9 mouse cellular contexts compared by ENCODE assay signal in genomic region chr17:56472733-56473610, GRCm38 (mm10). TPM values are rescaled to one million over a fixed set of nuclear protein-coding genes. Genes with fewer than 3 reads are reported as not detected.
DNase-seq lines count a peak whose midpoint lies in the region; TF ChIP-seq lines count a peak whose summit lies in the region.
"Had no signal": no experiment of that assay in that cellular context is flagged by ENCODE, and none has a peak within 500 bp of the region (broad histone marks: within the 10 kb centered on the region; RNA-seq: fewer than 3 reads in every experiment).

No protein-coding gene starts in this region.

- no peak for TF ChIP-seq RAD21 in MEL (IDR thresholded peaks at IDR 0.05; ENCODE audit: low read depth, low read length)

- H3K9me3 ChIP-seq in MEL (replicated peaks; ENCODE audit: insufficient read depth, low read length) = no peaks in the 10 kb centered on the region

- WGBS in macrophage (ENCODE audit: missing documents) = 5% methylated on average over 49 of the region's 50 CpGs

- no peak; a peak in 1 of 4 replicates for TF ChIP-seq EP300 in MEL (IDR thresholded peaks at IDR 0.05; ENCODE audit: low read depth in 1 of 2, low read length in 2 of 2)

- TF ChIP-seq CTCF in MEL (IDR thresholded peaks at IDR 0.05 in 2 of 3, conservative IDR thresholded peaks at IDR 0.05 in 1 of 3; ENCODE audit: control insufficient read depth in 1 of 3, insufficient read depth in 1 of 3, low read depth in 2 of 3, low read length in 3 of 3, poor library complexity in 1 of 3, severe bottlenecking in 1 of 3) = peak in 2 of 3 experiments; percentile 28 to 33; a peak in 3 of 6 replicates
- peak; percentile 33 for TF ChIP-seq CTCF in cortical plate, adult 2 months (IDR thresholded peaks at IDR 0.05; ENCODE audit: extremely low read depth, insufficient read depth, low read length)

- peak overlapping the region; percentile 88 for H3K9ac ChIP-seq in MEL (ENCODE audit: control insufficient read depth, low read depth, low read length, poor library complexity, severe bottlenecking)

- H3K79me2 ChIP-seq in MEL (ENCODE audit: control insufficient read depth, insufficient read depth, low read length, poor library complexity) (peaks cover 55% of the 10 kb centered on the region), macrophage (ENCODE audit: inconsistent target) (no peaks in the 10 kb centered on the region)

- DNase-seq in CD4-positive, CD25-positive, alpha-beta regulatory T cell, adult 2 months (ENCODE audit: low read depth, low spot score) = peak; percentile 89
- DNase-seq in MEL (ENCODE audit: low read depth, low spot score) (peak; percentile 93), MN1 (ENCODE audit: low spot score) (no peak)
- DNase-seq in heart, postnatal 10 days = peak; percentile 63 to 78
- peak; percentile 59 to 61 for DNase-seq in left cerebral cortex, adult 8-10 months (ENCODE audit: low spot score in 2 of 2)
- DNase-seq in right cerebral cortex, adult 2 months (ENCODE audit: low spot score in 2 of 2) = peak; percentile 63 to 70

- peaks cover 5 to 26% of the 10 kb centered on the region in 2 experiments for H3K4me1 ChIP-seq in MEL (ENCODE audit: control insufficient read depth in 1 of 2, insufficient read depth in 2 of 2, low read length in 2 of 2)
- H3K4me1 ChIP-seq in cortical plate, adult 2 months (ENCODE audit: control insufficient read depth, insufficient read depth, low read length) = peaks cover 10% of the 10 kb centered on the region

- intact Hi-C loops in heart, postnatal 10 days (cut with DNase I) = no loop called here

- no peak; a peak in 1 of 4 replicates for TF ChIP-seq POLR2A in MEL (IDR thresholded peaks at IDR 0.05; ENCODE audit: control insufficient read depth in 1 of 2, insufficient read depth in 1 of 2, low read depth in 1 of 2, low read length in 2 of 2, poor library complexity in 1 of 2)
- no peak for TF ChIP-seq POLR2A in cortical plate, adult 2 months (IDR thresholded peaks at IDR 0.05; ENCODE audit: extremely low read depth, insufficient read depth, low read length)

- no peaks in the 10 kb centered on the region for H3K27me3 ChIP-seq in MEL (ENCODE audit: control insufficient read depth in 1 of 2, insufficient read depth in 2 of 2, low read length in 2 of 2)

- peaks cover 2 to 4% of the 10 kb centered on the region in 2 experiments; a peak in 1 of 4 replicates for H3K36me3 ChIP-seq in MEL (ENCODE audit: control insufficient read depth in 1 of 2, insufficient read depth in 2 of 2, low read length in 2 of 2)
- no peaks in the 10 kb centered on the region for H3K36me3 ChIP-seq in macrophage (ENCODE audit: inconsistent target)

- H3K27ac ChIP-seq in MEL (ENCODE audit: control insufficient read depth, low read depth, low read length) (peak overlapping the region; percentile 79), macrophage (no peak overlapping the region)
- H3K27ac ChIP-seq in cortical plate, adult 2 months (ENCODE audit: insufficient read depth, low read length) = no peak overlapping the region

- peak overlapping the region; percentile 65 to 93 for H3K4me3 ChIP-seq in MEL (ENCODE audit: control insufficient read depth in 1 of 2, insufficient read depth in 1 of 2, low read depth in 2 of 2, low read length in 2 of 2)
- peak overlapping the region; percentile 65 for H3K4me3 ChIP-seq in cortical plate, adult 2 months (ENCODE audit: insufficient read depth, low read length)
- H3K4me3 ChIP-seq in macrophage (ENCODE audit: inconsistent target) = peak overlapping the region; percentile 5; the same call in 1 of the 2 replicates

TF ChIP-seq in MEL, 35 proteins besides CTCF, POLR2A, EP300 and RAD21:
- TF ChIP-seq MAZ (IDR thresholded peaks at IDR 0.05; ENCODE audit: low read depth, low read length) (no peak), NRF1 (IDR thresholded peaks at IDR 0.05; ENCODE audit: insufficient read depth, low read depth, low read length, poor library complexity, severe bottlenecking) (no peak), HCFC1 (IDR thresholded peaks at IDR 0.05; ENCODE audit: low read depth, low read length) (no peak), JUND (IDR thresholded peaks at IDR 0.05; ENCODE audit: low read depth, low read length) (no peak), KAT2A (conservative IDR thresholded peaks at IDR 0.05; ENCODE audit: low read depth, low read length) (no peak), TBP (IDR thresholded peaks at IDR 0.05; ENCODE audit: low read depth, low read length) (peak; percentile 33; the same call in 1 of the 2 replicates), MAX (IDR thresholded peaks at IDR 0.05; ENCODE audit: low read length) (peak; percentile 50; the same call in 1 of the 2 replicates), MEF2A (IDR thresholded peaks at IDR 0.05; ENCODE audit: extremely low read depth, insufficient replicate concordance, low read depth, low read length, poor library complexity, severe bottlenecking) (no peak), USF2 (IDR thresholded peaks at IDR 0.05; ENCODE audit: borderline replicate concordance in 1 of 2, insufficient read depth in 1 of 2, low read depth in 1 of 2, low read length in 2 of 2) (no peak), BHLHE40 (IDR thresholded peaks at IDR 0.05; ENCODE audit: borderline replicate concordance, low read depth, low read length) (no peak; the same call in 1 of the 2 replicates), E2F4 (IDR thresholded peaks at IDR 0.05; ENCODE audit: borderline replicate concordance, low read depth, low read length) (no peak), UBTF (IDR thresholded peaks at IDR 0.05; ENCODE audit: borderline replicate concordance, insufficient read depth, low read depth, low read length) (no peak), CHD1 (IDR thresholded peaks at IDR 0.05; ENCODE audit: low read depth, low read length) (no peak), MYB (IDR thresholded peaks at IDR 0.05; ENCODE audit: low read depth, low read length) (no peak), TAL1 (IDR thresholded peaks at IDR 0.05; ENCODE audit: low read length) (0 out of 2 replicates have a peak, but pooled peaks have one; percentile 23), CHD2 (IDR thresholded peaks at IDR 0.05; ENCODE audit: low read length) (no peak), POLR2AphosphoS5 (IDR thresholded peaks at IDR 0.05; ENCODE audit: borderline replicate concordance, low read depth, low read length) (no peak), ELF1 (IDR thresholded peaks at IDR 0.05; ENCODE audit: low read depth, low read length) (0 out of 2 replicates have a peak, but pooled peaks have one; percentile 37), ZC3H11A (IDR thresholded peaks at IDR 0.05; ENCODE audit: low read depth, low read length) (no peak), ZMIZ1 (IDR thresholded peaks at IDR 0.05; ENCODE audit: low read depth, low read length) (no peak), SIN3A (IDR thresholded peaks at IDR 0.05; ENCODE audit: low read length) (peak; percentile 65), SMC3 (IDR thresholded peaks at IDR 0.05; ENCODE audit: low read depth, low read length) (no peak), ETS1 (IDR thresholded peaks at IDR 0.05; ENCODE audit: low read depth, low read length) (peak; percentile 56; the same call in 1 of the 2 replicates), MAFK (IDR thresholded peaks at IDR 0.05; ENCODE audit: borderline replicate concordance, low read depth, low read length) (no peak), GABPA (IDR thresholded peaks at IDR 0.05; ENCODE audit: low read depth, low read length) (no peak), NELFE (IDR thresholded peaks at IDR 0.05; ENCODE audit: low read depth, low read length) (no peak), MYC (IDR thresholded peaks at IDR 0.05; ENCODE audit: low read depth, low read length) (no peak), MXI1 (IDR thresholded peaks at IDR 0.05; ENCODE audit: low read depth, low read length) (peak; percentile 73), USF1 (IDR thresholded peaks at IDR 0.05; ENCODE audit: low read depth, low read length) (no peak), ZKSCAN1 (IDR thresholded peaks at IDR 0.05; ENCODE audit: low read depth, low read length) (no peak), POLR2AphosphoS2 (IDR thresholded peaks at IDR 0.05; ENCODE audit: low read length) (no peak), RCOR1 (IDR thresholded peaks at IDR 0.05; ENCODE audit: low read depth, low read length) (no peak), TCF12 (IDR thresholded peaks at IDR 0.05; ENCODE audit: low read depth, low read length) (peak; percentile 20; the same call in 1 of the 2 replicates), GATA1 (IDR thresholded peaks at IDR 0.05; ENCODE audit: low read depth, low read length) (0 out of 2 replicates have a peak, but pooled peaks have one; percentile 20), ZNF384 (IDR thresholded peaks at IDR 0.05; ENCODE audit: low read depth, low read length) (peak; percentile 87)

RNA-seq across cellular contexts. Expression of gene Ptprs, which starts 3.3 kb away (rescaled TPM):
- 37.2 and 51.6 TPM in 2 replicates for total RNA-seq in MEL (2012; rRNA removed)
- polyA plus RNA-seq in MEL (2012; ENCODE audit: insufficient read depth in 1 of 2, insufficient read length in 2 of 2, low read depth in 1 of 2, low replicate concordance in 2 of 2, missing spikeins in 1 of 2) = 100 to 1,000 TPM in 1 of 2 experiments, 10 to 100 TPM in 1; 80.9 to 324 TPM
- polyA plus RNA-seq in cortical plate, adult 2 months (2012; rRNA removed) = 688 and 773 TPM in 2 replicates
- total RNA-seq in heart, postnatal 10 days (2021) = 10 to 100 TPM; 87.3 to 92.3 TPM
- 100 to 1,000 TPM; 559 to 588 (median 565) TPM for total RNA-seq in left cerebral cortex, adult 8-10 months (2022)
- total RNA-seq in macrophage (2018; cell fraction: chromatin; rRNA removed) = 100 to 1,000 TPM in 12 of 26 experiments, 10 to 100 TPM in 14; 41.5 to 232 (median 95.1) TPM
- total RNA-seq in macrophage (2018; cell fraction: cytosol; rRNA removed) = 10 to 100 TPM in 14 of 26 experiments, 1 to 10 TPM in 12; 3.4 to 29.6 (median 11.9) TPM
- total RNA-seq in macrophage (2018; cell fraction: nucleus; rRNA removed) = 100 to 1,000 TPM in 6 of 26 experiments, 10 to 100 TPM in 20; 14.3 to 133 (median 44.5) TPM
- 13.0 to 25.1 TPM (median 19.4 TPM) in 3 replicates for polyA plus RNA-seq in macrophage (2018)

RNA-seq across cellular contexts. Expression of gene Znrf4, which starts 39.3 kb away (rescaled TPM):
- total RNA-seq in MEL (2012; rRNA removed) = not detected in 2 replicates
- polyA plus RNA-seq in MEL (2012; ENCODE audit: insufficient read depth in 1 of 2, insufficient read length in 2 of 2, low read depth in 1 of 2, low replicate concordance in 2 of 2, missing spikeins in 1 of 2) = not detected
- not detected in 2 replicates for polyA plus RNA-seq in cortical plate, adult 2 months (2012; rRNA removed)
- total RNA-seq in heart, postnatal 10 days (2021) = not detected
- total RNA-seq in left cerebral cortex, adult 8-10 months (2022) = not detected
- total RNA-seq in macrophage (2018; cell fraction: chromatin; rRNA removed) = not detected
- total RNA-seq in macrophage (2018; cell fraction: cytosol; rRNA removed) = not detected
- not detected for total RNA-seq in macrophage (2018; cell fraction: nucleus; rRNA removed)
- not detected in 3 replicates for polyA plus RNA-seq in macrophage (2018)
- polyA plus RNA-seq: large intestine, adult 2 months had no signal

Comparison
In these comparisons a context has a peak if more than half of its experiments do, and no peak if none do; other contexts are left out.
1. H3K4me3 ChIP-seq: peak in every context shown above with its lines; median percentile 79 in MEL; 65 in cortical plate, adult 2 months; 5 in macrophage.
2. RNA of gene Ptprs, which starts 3.3 kb away (total RNA-seq): 559 to 588 TPM in left cerebral cortex, adult 8-10 months; 87.3 to 92.3 TPM in heart, postnatal 10 days and 37.2 to 51.6 TPM in MEL; every median in the first group is over 4 times any median in the second.